Mouse (Mus musculus) inflammation-experienced regulatory T-cells, adult 6 months (primary cell): ENCODE data around the gene Asb10. TPM values are rescaled to one million over a fixed set of nuclear protein-coding genes. Genes with fewer than 3 reads are reported as not detected.
"Not testable (repeated sequence)": the region's sequence is repeated elsewhere in the genome, so short reads cannot be mapped to it uniquely, and the experiment has no call there.

Source experiments
- ATAC-seq: one replicate; pipeline ENCODE4 v1.8.0; 2017
- polyA plus RNA-seq, 3 experiments: library from polyadenylated mRNA; unstranded; fragments of 100-300 nt; shearing (Covaris generic); gene quantifications; one replicate each; pipeline ENCODE4 v1.2.1; 2017

Asb10 gene
- not detected for polyA plus RNA-seq

GRCm38 (mm10) chr5:24540387-24541143 lies at the start of gene Asb10:
Asb10 (minus strand) TSS chr5:24540978.
- no peak for ATAC-seq

- ATAC-seq, result no peak
Observed at GRCm38 (mm10) chr5:24589511-24590500, 49.0 kb upstream of the Asb10 start.

- no peak for ATAC-seq
Observed at GRCm38 (mm10) chr5:24587200-24587577, 46.4 kb upstream of the Asb10 start.

- peak; percentile 100 for ATAC-seq
Observed at GRCm38 (mm10) chr5:24586547-24587199, 45.9 kb upstream of the Asb10 start, which contains the start of gene Chpf2. Chpf2 (plus strand) TSS chr5:24586741.

GRCm38 (mm10) chr5:24586106-24586505 lies 45.3 kb upstream of the Asb10 start:
- ATAC-seq, result peak; percentile 49

- no peak for ATAC-seq
Observed at GRCm38 (mm10) chr5:24578109-24578963, 37.6 kb upstream of the Asb10 start.

- peak; percentile 88 for ATAC-seq
Observed at GRCm38 (mm10) chr5:24577183-24577929, 36.6 kb upstream of the Asb10 start, which contains the start of gene Abcf2. Abcf2 (minus strand) TSS chr5:24577467.

- ATAC-seq, result peak; percentile 23
Observed at GRCm38 (mm10) chr5:24576801-24577182, 36.0 kb upstream of the Asb10 start.

GRCm38 (mm10) chr5:24575948-24576347 lies 35.2 kb upstream of the Asb10 start:
- no peak for ATAC-seq

GRCm38 (mm10) chr5:24556709-24557108 lies 15.9 kb upstream of the Asb10 start, which contains the start of gene 4931409K22Rik:
4931409K22Rik (minus strand) TSS chr5:24556809.
- no peak for ATAC-seq

- not testable (repeated sequence) for ATAC-seq
Observed at GRCm38 (mm10) chr5:24555335-24555734, 14.6 kb upstream of the Asb10 start.

- ATAC-seq, result no peak
Observed at GRCm38 (mm10) chr5:24553621-24554244, 13.0 kb upstream of the Asb10 start.

GRCm38 (mm10) chr5:24551317-24551688 lies 10.5 kb upstream of the Asb10 start:
- no peak for ATAC-seq

- no peak for ATAC-seq
Observed at GRCm38 (mm10) chr5:24550598-24551316, 10.0 kb upstream of the Asb10 start.

GRCm38 (mm10) chr5:24542643-24543042 lies 1.9 kb upstream of the Asb10 start:
- ATAC-seq, result no peak

- ATAC-seq, result no peak
Observed at GRCm38 (mm10) chr5:24541144-24541569, 379 bp upstream of the Asb10 start.

GRCm38 (mm10) chr5:24539571-24540296 lies 1.0 kb downstream of the Asb10 start:
- no peak for ATAC-seq

GRCm38 (mm10) chr5:24537618-24538017 lies 3.2 kb downstream of the Asb10 start:
- no peak for ATAC-seq

GRCm38 (mm10) chr5:24536511-24536910 lies 4.3 kb downstream of the Asb10 start:
- no peak for ATAC-seq
